Mouse (Mus musculus) thymus, postnatal 10 days (tissue): ENCODE measurements around the gene Otop2.

ENCODE experiments used
- DNase-seq, 2 experiments: peaks; one replicate each; pipeline ENCODE4 v3.0.0; 2021; ENCODE audit warnings: low spot score in 2 of 2

The Otop2 gene

GRCm38 (mm10) chr11:115297214-115297826 is 9.6 kb upstream of the Otop2 start, which contains the start of gene Fads6:
TSS of gene Fads6 (minus strand) at chr11:115297663.
- DNase-seq = peak; percentile 61 to 78

GRCm38 (mm10) chr11:115298160-115298559 is 8.8 kb upstream of the Otop2 start:
- DNase-seq = no peak

- no peak for DNase-seq
Observed at GRCm38 (mm10) chr11:115300745-115301144, 6.2 kb upstream of the Otop2 start.

- DNase-seq = no peak
Observed at GRCm38 (mm10) chr11:115301351-115301750, 5.6 kb upstream of the Otop2 start.

GRCm38 (mm10) chr11:115303167-115303566 is 3.8 kb upstream of the Otop2 start:
- no peak for DNase-seq

GRCm38 (mm10) chr11:115308781-115309180 is 1.8 kb downstream of the Otop2 start:
- DNase-seq = no peak

GRCm38 (mm10) chr11:115314249-115314648 is 7.3 kb downstream of the Otop2 start:
- no peak for DNase-seq

- DNase-seq = no peak
Observed at GRCm38 (mm10) chr11:115317204-115317603, 10.2 kb downstream of the Otop2 start.

GRCm38 (mm10) chr11:115318245-115319027 is 11.5 kb downstream of the Otop2 start:
- no peak for DNase-seq

GRCm38 (mm10) chr11:115319704-115320383 is 12.9 kb downstream of the Otop2 start:
- no peak for DNase-seq

- DNase-seq = peak in 1 of 2 experiments; percentile 66
Observed at GRCm38 (mm10) chr11:115321906-115322693, 15.1 kb downstream of the Otop2 start, which contains the start of gene Ush1g. TSS of gene Ush1g (minus strand) at chr11:115322041.

- no peak for DNase-seq
Observed at GRCm38 (mm10) chr11:115323354-115323753, 16.4 kb downstream of the Otop2 start.

- DNase-seq = no peak
Observed at GRCm38 (mm10) chr11:115326730-115327129, 19.8 kb downstream of the Otop2 start.

- peak in 1 of 2 experiments; percentile 50 for DNase-seq
Observed at GRCm38 (mm10) chr11:115329339-115329738, 22.4 kb downstream of the Otop2 start.

- no peak for DNase-seq
Observed at GRCm38 (mm10) chr11:115334531-115334930, 27.6 kb downstream of the Otop2 start, which contains the start of gene Otop3. TSS of gene Otop3 (plus strand) at chr11:115334731.

GRCm38 (mm10) chr11:115335223-115335622 is 28.3 kb downstream of the Otop2 start:
- DNase-seq = no peak

- no peak for DNase-seq
Observed at GRCm38 (mm10) chr11:115336115-115336514, 29.2 kb downstream of the Otop2 start.

GRCm38 (mm10) chr11:115337350-115337749 is 30.4 kb downstream of the Otop2 start:
- no peak for DNase-seq

- no peak for DNase-seq
Observed at GRCm38 (mm10) chr11:115337826-115338225, 30.9 kb downstream of the Otop2 start.

- no peak for DNase-seq
Observed at GRCm38 (mm10) chr11:115341246-115341645, 34.3 kb downstream of the Otop2 start.

- DNase-seq = no peak
Observed at GRCm38 (mm10) chr11:115341866-115342265, 34.9 kb downstream of the Otop2 start.

GRCm38 (mm10) chr11:115344967-115345366 is 38.0 kb downstream of the Otop2 start:
- no peak for DNase-seq
